Mouse (Mus musculus): ENCODE data around the gene Gpr62.
A peak's percentile ranks its signal among the peaks of the same experiment; 100 is the strongest.

Gpr62 gene

DNA sequence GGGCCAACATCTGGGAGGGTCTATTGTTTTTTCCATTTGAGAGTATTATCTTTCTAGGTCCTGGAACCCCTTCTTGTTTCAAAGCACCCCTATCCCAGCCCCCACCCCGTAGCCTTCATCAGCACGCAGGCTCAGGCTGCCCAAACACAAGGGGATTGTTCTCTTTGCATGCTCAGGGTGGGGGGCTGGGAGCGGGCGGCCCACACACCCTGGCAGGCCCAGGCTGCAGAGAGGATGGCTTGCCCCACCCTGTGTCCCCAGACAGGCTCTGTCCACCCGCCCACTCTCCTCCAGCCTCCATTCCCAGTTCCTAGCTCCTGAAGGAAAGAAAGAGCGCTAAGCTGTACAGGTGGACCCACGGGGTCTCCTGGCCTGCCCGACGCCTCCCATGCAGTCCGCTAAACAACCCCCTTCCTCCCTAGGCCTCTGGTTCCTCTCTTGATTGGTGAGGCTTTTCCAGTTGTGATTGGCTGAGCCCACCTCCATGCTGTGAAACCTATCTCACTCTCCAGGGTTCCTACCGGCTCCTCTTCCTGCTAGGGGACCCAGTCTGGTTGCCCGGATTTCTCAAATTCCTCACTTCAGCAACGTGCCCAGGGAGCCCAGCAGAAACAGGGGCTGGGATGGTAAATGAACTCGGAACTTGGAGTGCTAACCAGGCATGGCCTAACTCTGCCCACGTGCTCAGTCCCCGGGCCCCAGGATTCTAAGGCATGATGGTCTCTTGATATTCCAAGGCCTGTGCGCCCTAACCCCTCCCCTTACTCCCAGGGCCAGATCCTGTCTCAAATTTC lies 10.7 kb downstream of the Gpr62 start:
- no peak for DNase-seq (ENCODE audit: low spot score)

- DNase-seq (ENCODE audit: low spot score): no peak
Measured at GRCm38 (mm10) chr9:106454071-106454761, 11.5 kb downstream of the Gpr62 start.

GRCm38 (mm10) chr9:106453271-106454070 lies 12.3 kb downstream of the Gpr62 start, which contains the start of gene Pcbp4:
Gene Pcbp4, plus strand, starts transcription at chr9:106453291.
- DNase-seq (ENCODE audit: low spot score): no peak

DNA sequence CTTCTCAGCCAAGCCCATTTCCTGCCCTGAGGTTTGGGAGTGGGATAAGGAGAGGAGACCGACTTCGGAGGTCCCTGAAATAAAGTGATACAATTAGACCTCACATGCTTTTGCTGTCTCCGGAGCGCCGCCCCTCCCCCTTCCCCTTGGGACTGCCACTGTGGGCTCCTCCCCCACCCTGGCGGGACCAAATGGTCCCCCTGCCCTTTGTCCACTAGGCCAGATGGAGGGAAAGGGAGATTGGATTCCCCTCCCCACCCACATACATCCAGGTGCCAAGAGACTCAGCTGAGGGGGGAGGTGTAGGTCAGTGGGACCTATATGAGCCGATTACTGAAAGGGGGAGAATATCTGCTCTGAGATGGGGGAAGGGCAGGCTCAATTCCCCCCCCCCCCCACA lies 12.9 kb downstream of the Gpr62 start:
- no peak for DNase-seq (ENCODE audit: low spot score)

- no peak for DNase-seq (ENCODE audit: low spot score)
Measured at GRCm38 (mm10) chr9:106452351-106452750, 13.4 kb downstream of the Gpr62 start.

- no peak for DNase-seq (ENCODE audit: low spot score)
Measured at GRCm38 (mm10) chr9:106451899-106452298, 13.8 kb downstream of the Gpr62 start.

DNA sequence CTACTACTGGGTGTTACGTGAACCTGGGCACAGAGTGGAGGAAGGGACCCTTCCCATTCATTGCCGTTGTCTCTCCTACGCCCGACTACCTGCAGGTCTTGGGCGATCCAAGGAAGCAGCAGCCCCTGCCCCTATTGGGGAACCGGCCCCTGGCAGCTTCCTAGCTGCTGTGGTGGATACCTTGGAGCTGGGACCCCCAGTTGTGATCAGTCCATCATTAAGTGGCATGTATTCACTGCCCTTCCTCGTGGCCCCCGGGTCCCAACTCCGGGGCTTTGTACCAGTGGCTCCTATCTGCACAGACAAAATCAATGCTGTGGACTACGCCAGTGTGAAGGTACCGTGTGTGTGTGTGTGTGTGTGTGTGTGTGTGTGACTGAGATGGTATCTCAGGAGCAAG lies 14.4 kb downstream of the Gpr62 start:
- no peak for DNase-seq (ENCODE audit: low spot score)

- no peak for DNase-seq (ENCODE audit: low spot score)
Measured at GRCm38 (mm10) chr9:106450661-106451060, 15.1 kb downstream of the Gpr62 start.

DNA sequence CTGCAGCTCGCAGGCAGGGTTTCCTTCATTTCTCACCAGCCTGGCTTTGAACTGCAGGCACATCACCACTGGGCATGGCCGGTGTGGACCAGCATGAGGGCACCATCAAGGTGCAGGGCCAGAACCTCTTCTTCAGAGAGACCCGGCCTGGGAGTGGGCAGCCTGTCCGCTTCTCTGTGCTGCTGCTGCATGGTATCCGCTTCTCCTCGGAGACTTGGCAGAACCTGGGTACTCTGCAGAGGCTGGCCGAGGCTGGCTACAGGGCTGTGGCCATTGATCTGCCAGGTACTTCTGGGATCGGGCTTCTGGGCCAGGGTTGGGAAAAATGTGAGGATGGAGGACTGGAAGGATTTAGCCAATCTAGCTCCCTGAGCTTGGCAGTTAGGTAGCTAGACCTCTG lies 15.8 kb downstream of the Gpr62 start:
- no peak for DNase-seq (ENCODE audit: low spot score)

DNA sequence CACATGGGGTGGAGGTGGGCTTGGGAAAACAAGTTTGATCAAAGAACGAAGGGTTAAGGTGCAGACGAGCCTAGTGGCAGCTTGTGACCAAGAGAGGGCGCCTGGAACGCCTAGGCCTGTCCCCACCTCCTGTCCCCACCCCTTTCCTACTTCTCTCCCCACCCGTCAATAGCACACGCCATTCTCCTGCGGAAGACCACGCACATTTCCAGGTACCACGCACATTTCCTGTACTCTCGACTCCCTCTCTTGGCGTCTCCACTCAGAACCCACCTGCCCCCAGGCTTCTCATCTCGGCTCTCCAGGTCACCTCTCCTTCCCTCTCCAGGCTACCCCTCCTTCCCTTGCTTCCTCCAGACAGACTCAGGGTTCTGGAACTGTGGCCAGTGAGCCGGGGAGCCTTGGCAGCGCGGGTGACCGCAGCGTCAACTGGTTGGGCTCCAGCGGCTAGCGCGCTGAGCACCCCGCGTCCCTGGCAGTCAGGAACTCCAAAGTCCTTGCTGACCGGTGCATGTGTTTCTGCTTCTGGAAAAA lies 17.2 kb downstream of the Gpr62 start:
- DNase-seq (ENCODE audit: low spot score): no peak

- DNase-seq (ENCODE audit: low spot score): no peak
Measured at GRCm38 (mm10) chr9:106447951-106448350, 17.8 kb downstream of the Gpr62 start.

GRCm38 (mm10) chr9:106447348-106447747 lies 18.4 kb downstream of the Gpr62 start, which contains the start of the genes Abhd14b and Abhd14a:
Gene Abhd14b, plus strand, starts transcription at chr9:106447459.
Gene Abhd14a, minus strand, starts transcription at chr9:106447678.
- DNase-seq (ENCODE audit: low spot score): peak; percentile 88

DNA sequence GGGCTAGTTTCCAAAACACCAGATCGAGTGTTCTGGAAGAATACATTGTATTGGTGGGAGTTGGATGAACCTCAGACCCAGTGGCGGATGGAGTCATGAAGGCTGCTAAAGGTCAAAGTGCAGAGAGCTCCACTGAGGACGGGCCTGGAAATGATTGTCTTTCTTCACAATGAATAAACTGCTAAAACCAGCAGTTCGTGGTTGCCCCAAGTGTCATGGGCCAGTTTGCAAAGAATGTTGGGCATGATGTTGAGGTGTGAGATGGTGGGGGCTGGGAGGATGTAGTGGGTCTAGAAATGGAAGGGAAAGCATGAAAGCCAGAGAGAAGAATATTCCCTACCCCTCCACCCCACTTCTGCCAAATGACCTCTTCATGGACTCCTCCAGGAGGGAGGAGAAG lies 20.9 kb downstream of the Gpr62 start:
- no peak for DNase-seq (ENCODE audit: low spot score)

DNA sequence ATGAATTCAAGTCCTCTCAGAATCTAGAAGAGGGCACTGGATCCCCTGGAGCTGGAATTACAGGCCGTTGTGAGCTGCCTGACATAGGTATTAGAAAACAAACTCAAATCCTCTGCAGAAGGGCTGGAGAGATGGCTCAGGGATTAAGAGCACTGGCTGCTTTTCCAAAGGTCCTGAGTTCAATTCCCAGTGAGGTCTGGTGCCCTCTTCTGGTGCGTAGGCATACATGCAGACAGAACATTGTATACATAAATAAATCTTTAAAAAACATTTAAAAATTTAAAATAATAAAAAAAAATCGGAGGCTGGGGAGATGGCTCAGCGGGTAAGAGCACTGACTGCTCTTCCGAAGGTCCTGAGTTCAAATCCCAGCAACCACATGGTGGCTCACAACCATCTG lies 23.1 kb downstream of the Gpr62 start:
- DNase-seq (ENCODE audit: low spot score): no peak

GRCm38 (mm10) chr9:106436566-106436965 lies 29.2 kb downstream of the Gpr62 start:
- DNase-seq (ENCODE audit: low spot score): no peak

DNA sequence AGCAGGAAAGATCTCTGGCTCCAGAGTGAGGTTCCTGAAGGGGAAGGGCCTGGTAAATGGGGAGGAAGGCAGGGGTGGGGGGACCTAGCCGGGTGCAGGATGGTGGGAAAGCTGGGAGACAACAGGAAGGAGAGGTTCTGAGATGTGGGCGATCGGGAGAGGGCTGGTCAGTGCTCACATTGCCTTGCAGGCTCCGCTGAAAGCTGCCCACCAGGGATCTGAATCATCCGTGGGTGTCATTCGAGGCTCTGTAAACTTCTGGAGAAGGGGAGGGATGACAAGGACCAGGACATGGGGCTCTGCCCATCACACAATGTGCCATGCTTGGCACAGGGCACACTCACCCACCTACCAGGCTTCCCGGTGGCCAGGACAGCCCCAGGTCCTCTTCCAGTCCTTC lies 32.3 kb downstream of the Gpr62 start:
- no peak for DNase-seq (ENCODE audit: low spot score)

GRCm38 (mm10) chr9:106430015-106430264 lies 35.8 kb downstream of the Gpr62 start:
- DNase-seq (ENCODE audit: low spot score): no peak

DNA sequence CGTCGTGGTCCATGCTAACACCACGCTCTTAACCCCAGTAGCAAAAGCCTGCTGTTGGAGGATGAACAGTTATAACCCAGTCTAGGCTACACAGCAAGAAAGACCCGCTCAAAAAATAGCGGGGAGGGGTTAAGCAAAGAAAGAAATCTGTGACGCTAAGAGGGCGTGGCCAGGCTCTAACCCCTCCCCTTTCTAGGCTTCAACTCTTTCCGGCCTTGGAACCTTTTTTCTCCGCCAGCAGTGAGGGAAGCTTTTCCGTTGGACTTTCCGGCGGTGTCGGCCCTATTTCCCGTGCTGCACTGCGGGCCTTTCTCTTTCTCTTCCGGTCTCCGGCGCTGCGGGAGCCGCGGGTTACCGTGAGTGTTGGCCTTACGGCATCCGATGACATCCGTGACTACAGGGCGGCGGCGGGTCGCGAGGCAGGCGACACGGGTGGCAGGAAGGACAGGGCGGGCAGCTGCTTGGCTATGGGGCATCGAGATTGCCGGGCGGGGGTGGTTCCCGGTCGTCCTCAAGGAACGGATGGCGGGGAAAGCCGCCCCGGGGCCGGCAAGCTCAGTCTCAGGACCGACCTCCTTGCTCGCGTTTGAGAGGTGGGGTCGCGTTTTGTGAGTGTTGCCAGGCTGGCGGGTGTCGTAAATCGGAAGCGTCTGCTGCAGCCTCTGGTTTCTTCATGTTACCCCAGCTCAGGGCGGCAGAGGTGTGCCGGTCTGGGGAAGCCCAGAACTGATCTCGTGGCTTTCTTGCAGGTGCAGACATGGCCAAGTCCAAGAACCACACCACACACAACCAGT lies 36.3 kb downstream of the Gpr62 start, which contains the start of gene Rpl29:
Rpl29 (plus strand) TSS at position 234 of the 794 bp plus-strand sequence.
- peak; percentile 88 for DNase-seq (ENCODE audit: low spot score)

- DNase-seq (ENCODE audit: low spot score): no peak
Measured at GRCm38 (mm10) chr9:106428719-106429220, 37.0 kb downstream of the Gpr62 start.

DNA sequence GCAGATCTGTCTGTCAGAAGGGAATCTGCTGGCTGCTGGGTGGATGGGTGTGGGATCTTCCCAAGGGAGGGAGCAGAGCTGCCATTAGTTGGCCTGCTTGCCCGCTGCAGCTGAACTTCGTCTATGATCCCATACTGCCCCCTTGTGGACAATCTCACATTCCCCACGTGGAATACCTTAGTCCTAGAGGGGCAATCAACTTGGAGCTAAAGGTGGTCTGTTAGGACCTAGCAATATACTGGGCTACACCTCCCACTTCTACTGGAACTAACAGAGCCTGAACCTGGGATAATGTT lies 43.9 kb downstream of the Gpr62 start:
- peak; percentile 83 for DNase-seq (ENCODE audit: low spot score)

DNA sequence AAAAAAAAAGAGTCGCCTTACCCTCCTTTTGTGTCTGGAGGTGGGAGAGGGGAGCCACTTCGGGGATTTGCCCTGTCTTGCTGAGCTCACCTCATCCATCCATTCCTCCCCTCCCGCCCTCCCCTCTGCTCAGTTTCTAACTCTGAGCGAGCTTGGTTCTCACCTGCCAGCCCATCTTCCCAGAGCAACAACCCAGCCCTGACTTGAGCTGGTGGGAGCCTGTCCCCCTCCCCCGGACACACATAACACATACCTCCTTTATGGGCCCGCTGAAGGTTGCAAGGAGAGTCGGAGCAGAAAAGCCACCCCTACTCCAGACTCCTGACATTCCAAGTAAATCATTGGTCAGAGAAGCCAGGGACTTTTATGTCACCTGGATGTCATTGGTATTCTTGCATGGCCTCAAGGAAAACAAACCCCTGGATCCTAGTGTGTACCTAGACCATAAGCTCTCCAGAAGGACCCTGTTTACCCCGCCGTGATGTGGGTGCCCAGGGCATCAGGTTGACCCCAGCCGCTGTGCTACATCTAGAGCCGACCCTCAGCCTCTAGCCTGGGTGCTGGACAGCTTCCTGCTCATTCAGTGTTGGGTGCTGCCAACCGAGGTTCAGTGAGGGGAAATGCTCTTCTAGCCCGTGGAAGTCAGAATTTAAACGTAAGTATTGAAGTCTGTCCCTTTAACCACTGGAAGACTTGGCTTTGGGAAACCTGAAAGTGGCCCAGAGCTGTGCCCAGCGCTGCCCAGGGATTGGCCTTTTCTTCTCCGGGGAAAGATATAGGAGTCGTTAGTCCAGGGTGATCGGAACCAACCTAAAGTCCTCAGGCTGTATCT lies 44.5 kb downstream of the Gpr62 start:
- no peak for DNase-seq (ENCODE audit: low spot score)

Measured in left cerebral cortex, adult 11 months (tissue).